Mouse (Mus musculus): ENCODE data around the gene Slx4ip. TPM values are rescaled to one million over a fixed set of nuclear protein-coding genes. Genes with fewer than 3 reads are reported as not detected.

Gene Slx4ip
- total RNA-seq, 2 experiments from 2014 or later, result 11.5 to 12.3 TPM

Other genes with a start within 250 kb of the Slx4ip start
- 100 to 1,000 TPM; 526 to 550 TPM for gene Snap25, start 177.8 kb upstream of the Slx4ip start, total RNA-seq (2021)
- gene AL731706.2, start 5.5 kb upstream of the Slx4ip start, total RNA-seq (2021), result not detected
- gene AL731706.1, start 171 bp downstream of the Slx4ip start, total RNA-seq (2021), result 10 to 100 TPM; 11.6 to 16.5 TPM
- gene Mkks, start 171 bp downstream of the Slx4ip start, total RNA-seq (2021), result 10 to 100 TPM; 14.4 to 17.7 TPM
- gene Jag1, start 225.4 kb downstream of the Slx4ip start, total RNA-seq (2021), result 1 to 10 TPM; 9.5 to 9.6 TPM

All from left cerebral cortex, postnatal 4 days (tissue).